Mouse (Mus musculus) embryonic facial prominence, embryonic 12.5 days (tissue): ENCODE results near the gene Nudt19. TPM values are rescaled to one million over a fixed set of nuclear protein-coding genes. Genes with fewer than 3 reads are reported as not detected.
"Not testable (repeated sequence)": the region's sequence is repeated elsewhere in the genome, so short reads cannot be mapped to it uniquely, and the experiment has no call there.

Experiments
- ATAC-seq: fragments of 200-750 bp; cut with Nextera tagmentation; 2 replicates; pipeline ENCODE4 v1.8.0; 2017; ENCODE audit not compliant: insufficient number of reproducible peaks, insufficient read depth, low FRiP score, low TSS enrichment
- H3K27ac ChIP-seq: fragments of 300-500 bp; sonication (generic); 2 replicates; pipeline ENCODE4 v1.5.1; 2016; ENCODE audit warnings: mild to moderate bottlenecking
- H3K27me3 ChIP-seq: fragments of 300-500 bp; sonication (generic); 2 replicates; pipeline ENCODE4 v1.6.1; 2016; ENCODE audit warnings: mild to moderate bottlenecking, moderate library complexity
- H3K36me3 ChIP-seq: fragments of 300-500 bp; sonication (generic); 2 replicates; pipeline ENCODE4 v1.6.1; 2016; ENCODE audit warnings: mild to moderate bottlenecking
- H3K4me1 ChIP-seq: fragments of 300-500 bp; sonication (generic); 2 replicates; pipeline ENCODE4 v1.6.1; 2016
- H3K4me2 ChIP-seq: fragments of 300-500 bp; sonication (generic); replicated peaks from 2 replicates; pipeline ENCODE4 v1.6.1; 2016; ENCODE audit warnings: mild to moderate bottlenecking, moderate library complexity
- H3K4me3 ChIP-seq: fragments of 300-500 bp; sonication (generic); 2 replicates; pipeline ENCODE4 v1.5.1; 2016; ENCODE audit warnings: mild to moderate bottlenecking
- H3K9ac ChIP-seq: fragments of 300-500 bp; sonication (generic); 2 replicates; pipeline ENCODE4 v1.6.1; 2016; ENCODE audit warnings: mild to moderate bottlenecking, moderate library complexity
- H3K9me3 ChIP-seq: fragments of 300-500 bp; sonication (generic); 2 replicates; pipeline ENCODE4 v1.6.1; 2016; ENCODE audit warnings: mild to moderate bottlenecking, moderate library complexity
- WGBS: fragments of 180-500 bp; shearing (Covaris S2); methylation state at CpG from one replicate; pipeline ENCODE4 v1.1.7; 2016; 5-methylcytosine and 5-hydroxymethylcytosine counted together
- polyA plus RNA-seq: library from polyadenylated mRNA; unstranded; fragments of >200 nt; fragmentation: Nextera tagmentation; extraction: Ambion mirVana; gene quantifications from 2 replicates; pipeline ENCODE4 v1.2.1, GENCODE M21; 2016

Nudt19 gene
- polyA plus RNA-seq, 1 experiment from 2014 or later = 45.6 TPM

DNA sequence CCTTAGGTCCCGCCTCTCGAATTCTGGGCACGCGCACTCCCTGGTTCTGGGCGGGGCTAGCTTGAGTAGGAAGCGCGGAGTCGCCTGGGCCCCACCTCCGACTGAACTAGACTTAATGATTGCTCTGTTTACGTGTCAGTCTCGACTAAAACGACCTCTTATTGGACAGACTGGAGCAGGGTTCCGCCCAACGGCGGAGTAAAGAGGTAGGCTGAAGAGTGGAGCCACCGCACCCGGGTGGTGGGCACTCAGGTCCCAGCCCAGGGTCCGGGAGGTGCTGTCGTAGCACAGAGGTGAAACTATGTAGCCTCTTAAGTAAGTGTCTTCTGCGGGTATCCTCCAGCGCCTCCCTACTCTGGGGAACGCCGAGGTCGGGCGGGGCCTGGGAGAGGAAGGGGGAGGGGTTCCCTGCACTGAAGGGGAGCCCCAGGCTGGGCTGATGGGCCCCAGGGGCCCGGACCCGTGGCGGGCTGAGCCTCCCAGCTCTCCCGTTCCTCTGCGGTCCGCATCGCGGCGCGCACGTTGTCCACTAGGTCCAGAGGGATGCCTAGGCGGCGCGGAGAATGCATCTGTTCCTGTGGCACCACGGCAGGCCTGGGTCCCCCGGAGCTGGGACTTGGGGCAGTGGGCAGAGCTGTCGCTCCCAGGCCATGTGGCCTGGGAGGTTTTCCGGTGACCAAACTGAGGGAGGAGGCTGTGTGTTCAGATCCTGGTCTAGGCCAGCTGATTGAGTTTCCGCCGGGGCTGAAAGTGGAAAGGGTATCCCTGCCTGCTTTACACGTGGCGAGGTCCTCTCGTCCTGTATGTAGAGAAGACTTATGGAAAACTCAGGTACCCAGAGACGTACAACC is 30.2 kb upstream of the Nudt19 start, which contains the start of gene Ankrd27:
TSS of gene Ankrd27 (plus strand) at position 190 of the 851 bp plus-strand sequence.
- Histone ChIP-seq H3K4me3 (peak within 1 kb of the TSS; percentile 94), H3K4me2 (peak within 1 kb of the TSS; percentile 99), H3K4me1 (peaks cover 24% of the 10 kb centered on the region), H3K27me3 (peaks cover 36% of the 10 kb centered on the region), H3K9ac (peak within 1 kb of the TSS; percentile 81), H3K9me3 (no peaks in the 10 kb centered on the region), H3K36me3 (no peaks in the 10 kb centered on the region), H3K27ac (peak within 1 kb of the TSS; percentile 75)
- WGBS = under 1% methylated on average over 49 of the region's 49 CpGs
- peak; percentile 97 for ATAC-seq

DNA sequence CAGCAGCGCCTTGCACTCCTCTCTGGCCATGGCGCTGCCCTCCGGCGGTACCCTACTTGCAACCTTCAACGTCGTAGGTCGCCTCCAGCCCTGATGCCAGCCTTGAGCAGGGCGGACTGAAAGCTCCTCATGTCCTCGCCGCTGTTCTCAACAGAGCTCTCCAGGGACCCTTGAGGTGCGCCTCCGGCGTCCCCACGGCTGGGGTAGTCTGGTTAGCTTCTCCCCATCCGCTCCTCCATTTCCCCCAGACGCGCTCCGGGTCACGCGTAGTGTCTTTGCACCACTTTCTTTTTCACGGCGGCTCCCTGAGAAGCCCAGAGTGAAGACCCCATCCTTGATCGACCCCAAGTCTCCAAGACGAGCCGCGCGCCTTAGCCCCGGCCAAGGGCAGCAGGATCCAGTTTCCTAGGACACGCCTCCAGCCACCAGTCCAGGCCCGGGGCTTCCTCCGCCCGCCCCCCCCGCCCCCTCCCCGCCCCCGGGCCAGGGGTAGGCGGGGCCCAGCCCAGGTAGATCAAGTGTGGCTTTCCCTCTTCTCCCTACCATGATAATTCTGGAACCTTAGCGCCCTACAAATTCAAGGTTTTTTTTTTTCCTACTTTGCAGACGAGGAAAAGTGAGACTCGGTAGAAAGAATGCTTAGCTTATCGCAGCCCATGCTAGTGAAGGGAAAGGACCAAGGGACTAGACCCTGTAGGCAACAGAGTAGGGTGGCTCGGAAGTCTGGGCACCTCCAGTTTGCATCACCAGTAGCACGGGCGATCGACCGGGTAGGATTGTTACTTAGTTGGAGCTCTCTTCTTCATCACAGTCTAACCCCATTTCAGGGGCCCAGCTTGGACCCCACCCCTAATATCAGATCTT is 29.3 kb upstream of the Nudt19 start, which contains the start of gene Rgs9bp:
TSS of gene Rgs9bp (minus strand) at position 392 of the 864 bp plus-strand sequence.
- no peaks in the 10 kb centered on the region for H3K9me3 ChIP-seq
- no peaks in the 10 kb centered on the region for H3K36me3 ChIP-seq
- peak; percentile 65 for ATAC-seq
- H3K9ac ChIP-seq = peak within 1 kb of the TSS; percentile 81
- H3K4me1 ChIP-seq = peaks cover 19% of the 10 kb centered on the region
- H3K27me3 ChIP-seq = peaks cover 40% of the 10 kb centered on the region
- WGBS = under 1% methylated on average over 45 of the region's 45 CpGs
- peak within 1 kb of the TSS; percentile 94 for H3K4me3 ChIP-seq
- H3K4me2 ChIP-seq = peak within 1 kb of the TSS; percentile 99
- H3K27ac ChIP-seq = peak within 1 kb of the TSS; percentile 75

GRCm38 (mm10) chr7:35584786-35585190 is 28.7 kb upstream of the Nudt19 start:
- Histone ChIP-seq H3K36me3 (no peaks in the 10 kb centered on the region), H3K9ac (peak overlapping the region; percentile 50), H3K4me2 (peak overlapping the region; percentile 99), H3K9me3 (no peaks in the 10 kb centered on the region), H3K27me3 (peaks cover 40% of the 10 kb centered on the region), H3K4me1 (peaks cover 19% of the 10 kb centered on the region), H3K27ac (no peak overlapping the region), H3K4me3 (peak overlapping the region; percentile 94)
- under 1% methylated on average over 50 of the region's 50 CpGs for WGBS
- no peak for ATAC-seq

GRCm38 (mm10) chr7:35584068-35584785 is 28.1 kb upstream of the Nudt19 start:
- no peaks in the 10 kb centered on the region for H3K36me3 ChIP-seq
- H3K4me3 ChIP-seq = peak overlapping the region; percentile 94
- peaks cover 40% of the 10 kb centered on the region for H3K27me3 ChIP-seq
- H3K9ac ChIP-seq = peak overlapping the region; percentile 50
- no peaks in the 10 kb centered on the region for H3K9me3 ChIP-seq
- H3K4me2 ChIP-seq = peak overlapping the region; percentile 99
- peaks cover 14% of the 10 kb centered on the region for H3K4me1 ChIP-seq
- no peak for ATAC-seq
- no peak overlapping the region for H3K27ac ChIP-seq
- 4% methylated on average over 36 of the region's 36 CpGs for WGBS

- Histone ChIP-seq H3K4me2 (no peak overlapping the region), H3K9ac (no peak overlapping the region), H3K36me3 (no peaks in the 10 kb centered on the region), H3K9me3 (no peaks in the 10 kb centered on the region), H3K27ac (no peak overlapping the region), H3K4me3 (no peak overlapping the region), H3K4me1 (peaks cover 13% of the 10 kb centered on the region), H3K27me3 (peaks cover 40% of the 10 kb centered on the region)
- 14% methylated on average over 11 of the region's 11 CpGs for WGBS
- no peak for ATAC-seq
Observed at GRCm38 (mm10) chr7:35583476-35584025, 27.4 kb upstream of the Nudt19 start.

- no peaks in the 10 kb centered on the region for H3K36me3 ChIP-seq
- H3K4me3 ChIP-seq = no peak overlapping the region
- peaks cover 11% of the 10 kb centered on the region for H3K4me1 ChIP-seq
- no peak overlapping the region for H3K4me2 ChIP-seq
- 75% methylated on average over 5 of the region's 5 CpGs for WGBS
- ATAC-seq = no peak
- H3K27ac ChIP-seq = no peak overlapping the region
- peaks cover 40% of the 10 kb centered on the region for H3K27me3 ChIP-seq
- H3K9ac ChIP-seq = no peak overlapping the region
- H3K9me3 ChIP-seq = no peaks in the 10 kb centered on the region
Observed at GRCm38 (mm10) chr7:35582719-35583118, 26.6 kb upstream of the Nudt19 start.

GRCm38 (mm10) chr7:35579849-35580248 is 23.7 kb upstream of the Nudt19 start:
- H3K4me3 ChIP-seq = no peak overlapping the region
- no peaks in the 10 kb centered on the region for H3K9me3 ChIP-seq
- H3K4me1 ChIP-seq = no peaks in the 10 kb centered on the region
- H3K4me2 ChIP-seq = no peak overlapping the region
- H3K27ac ChIP-seq = no peak overlapping the region
- no peak overlapping the region for H3K9ac ChIP-seq
- no peaks in the 10 kb centered on the region for H3K36me3 ChIP-seq
- no peak for ATAC-seq
- peaks cover 35% of the 10 kb centered on the region for H3K27me3 ChIP-seq
- 32% methylated on average over 4 of the region's 4 CpGs for WGBS

DNA sequence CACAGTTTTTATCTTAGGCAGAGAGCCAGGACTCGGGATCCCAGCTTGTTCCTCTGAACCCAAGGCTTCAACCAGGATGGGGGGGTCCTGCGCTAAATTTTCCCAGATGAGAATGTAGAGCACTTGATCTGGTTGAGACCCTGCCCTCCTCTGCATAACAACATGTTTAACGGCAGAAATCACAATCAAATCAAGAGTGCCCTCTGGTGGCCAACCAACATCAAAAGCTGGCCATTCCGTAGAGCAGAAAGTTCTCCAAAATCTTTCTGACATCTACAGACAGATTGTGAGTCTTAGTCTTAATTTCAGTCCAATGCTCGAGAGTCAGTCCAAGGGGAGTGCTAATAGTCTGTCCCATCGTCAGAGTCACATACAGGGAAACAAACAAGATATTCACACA is 14.8 kb upstream of the Nudt19 start:
- not testable (repeated sequence) for H3K4me3 ChIP-seq, H3K4me2 ChIP-seq, H3K9ac ChIP-seq, ATAC-seq, H3K27me3 ChIP-seq, H3K9me3 ChIP-seq, H3K36me3 ChIP-seq, H3K27ac ChIP-seq, H3K4me1 ChIP-seq
- 17% methylated on average over 6 of the region's 6 CpGs for WGBS

- H3K4me3 ChIP-seq = not testable (repeated sequence)
- 90% methylated on average over 4 of the region's 4 CpGs for WGBS
Observed at GRCm38 (mm10) chr7:35569724-35570123, 13.6 kb upstream of the Nudt19 start.

DNA sequence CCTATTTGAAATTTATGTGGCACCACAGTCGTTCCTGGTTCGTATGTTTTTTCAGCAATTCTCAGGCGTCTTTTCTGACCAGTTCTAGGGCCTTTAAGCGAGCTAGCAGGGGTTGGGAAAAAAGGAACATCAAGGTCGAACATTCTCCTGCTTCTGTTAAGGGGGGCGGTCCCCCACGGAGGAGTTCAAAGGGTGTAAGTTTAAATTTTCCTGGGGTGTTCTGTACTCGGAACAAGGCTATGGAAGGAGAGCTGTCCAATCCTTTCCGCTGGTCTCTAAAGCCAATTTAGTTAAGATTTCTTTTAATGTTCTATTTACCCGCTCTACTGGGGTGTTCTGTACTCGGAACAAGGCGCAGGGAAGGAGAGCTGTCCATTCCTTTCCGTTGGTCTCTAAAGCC is 9.9 kb upstream of the Nudt19 start:
- not testable (repeated sequence) for H3K27ac ChIP-seq, H3K9ac ChIP-seq, H3K36me3 ChIP-seq, H3K9me3 ChIP-seq, H3K27me3 ChIP-seq, H3K4me1 ChIP-seq, H3K4me3 ChIP-seq, H3K4me2 ChIP-seq, ATAC-seq
- WGBS = 82% methylated on average over 13 of the region's 13 CpGs

More at GRCm38 (mm10) chr7:35569724-35570123, 13.6 kb upstream of the Nudt19 start:
- not testable (repeated sequence) for ATAC-seq, H3K4me2 ChIP-seq, H3K9ac ChIP-seq, H3K4me1 ChIP-seq, H3K27me3 ChIP-seq, H3K27ac ChIP-seq, H3K9me3 ChIP-seq, H3K36me3 ChIP-seq

- not testable (repeated sequence) for H3K27me3 ChIP-seq, ATAC-seq, H3K9ac ChIP-seq, H3K9me3 ChIP-seq, H3K36me3 ChIP-seq, H3K4me3 ChIP-seq, H3K27ac ChIP-seq, H3K4me1 ChIP-seq, H3K4me2 ChIP-seq
- WGBS = 83% methylated on average over 10 of the region's 10 CpGs
Observed at GRCm38 (mm10) chr7:35564872-35565271, 8.8 kb upstream of the Nudt19 start.
